Mouse (Mus musculus) lung, embryonic 16.5 days (tissue): ENCODE measurements around the gene Hist1h1t. TPM values are rescaled to one million over a fixed set of nuclear protein-coding genes. Genes with fewer than 3 reads are reported as not detected.

ENCODE experiments used
- ATAC-seq: fragments of 200-750 bp; cut with Nextera tagmentation; 2 replicates; pipeline ENCODE4 v1.8.0; 2017; ENCODE audit warnings: low read depth, mild to moderate bottlenecking, moderate library complexity
- H3K27ac ChIP-seq: fragments of 300-500 bp; sonication (generic); 2 replicates; pipeline ENCODE4 v1.5.1; 2014; ENCODE audit warnings: mild to moderate bottlenecking, control low read depth, low read length
- H3K27me3 ChIP-seq: fragments of 300-500 bp; sonication (generic); 2 replicates; pipeline ENCODE4 v1.6.1; 2014; ENCODE audit warnings: low read depth, low read length, mixed read lengths; ENCODE audit not compliant: control insufficient read depth, insufficient read depth
- H3K36me3 ChIP-seq: fragments of 300-500 bp; sonication (generic); 2 replicates; pipeline ENCODE4 v1.6.1; 2014; ENCODE audit warnings: low read length; ENCODE audit not compliant: control insufficient read depth, insufficient read depth
- H3K4me1 ChIP-seq: fragments of 300-500 bp; sonication (generic); replicated peaks from 2 replicates; pipeline ENCODE4 v1.6.1; 2014; ENCODE audit warnings: low read length, mixed read lengths; ENCODE audit not compliant: control insufficient read depth, insufficient read depth
- H3K4me2 ChIP-seq: fragments of 300-500 bp; sonication (generic); 2 replicates; pipeline ENCODE4 v1.6.1; 2014; ENCODE audit warnings: low read depth, low read length, control low read depth
- H3K4me3 ChIP-seq: fragments of 300-500 bp; sonication (generic); 2 replicates; pipeline ENCODE4 v1.5.1; 2014; ENCODE audit warnings: mild to moderate bottlenecking, low read length, control low read depth
- H3K9ac ChIP-seq: fragments of 300-500 bp; sonication (generic); 2 replicates; pipeline ENCODE4 v1.6.1; 2014; ENCODE audit warnings: low read length, control low read depth
- H3K9me3 ChIP-seq: fragments of 300-500 bp; sonication (generic); 2 replicates; pipeline ENCODE4 v1.6.1; 2016; ENCODE audit warnings: low read length; ENCODE audit not compliant: control insufficient read depth
- WGBS: fragments of 180-500 bp; shearing (Covaris S2); extraction: QIAGEN DNeasy Blood & Tissue Kit; methylation state at CpG from one replicate; pipeline ENCODE4 v1.1.7; 2014; 5-methylcytosine and 5-hydroxymethylcytosine counted together
- polyA plus RNA-seq: library from polyadenylated mRNA; unstranded; fragments of >200 nt; fragmentation: Nextera tagmentation; extraction: Ambion mirVana; gene quantifications from 2 replicates; pipeline ENCODE4 v1.2.1, GENCODE M21; 2015

The Hist1h1t gene
- polyA plus RNA-seq, 1 experiment from 2014 or later: 0.16 TPM

- ATAC-seq: peak; percentile 89
These were observed 43.7 kb downstream of the Hist1h1t start for GRCm38 (mm10) chr13:23739069-23739921.

GRCm38 (mm10) chr13:23739922-23740252 is 44.3 kb downstream of the Hist1h1t start:
- Histone ChIP-seq H3K4me2 (peak overlapping the region; percentile 92), H3K4me3 (peak overlapping the region; percentile 71), H3K9ac (peak overlapping the region; percentile 92), H3K9me3 (no peaks in the 10 kb centered on the region), H3K27ac (peak overlapping the region; percentile 100), H3K36me3 (no peaks in the 10 kb centered on the region), H3K27me3 (no peaks in the 10 kb centered on the region), H3K4me1 (peaks cover 15% of the 10 kb centered on the region)
- under 1% methylated on average over 14 of the region's 14 CpGs for WGBS
- ATAC-seq: no peak

More at GRCm38 (mm10) chr13:23739069-23739921, 43.7 kb downstream of the Hist1h1t start:
- H3K4me1 ChIP-seq: peaks cover 15% of the 10 kb centered on the region
- H3K4me3 ChIP-seq: peak overlapping the region; percentile 71
- under 1% methylated on average over 39 of the region's 39 CpGs for WGBS
- H3K4me2 ChIP-seq: peak overlapping the region; percentile 92
- H3K9me3 ChIP-seq: no peaks in the 10 kb centered on the region
- H3K27ac ChIP-seq: peak overlapping the region; percentile 100
- H3K9ac ChIP-seq: peak overlapping the region; percentile 92
- no peaks in the 10 kb centered on the region for H3K36me3 ChIP-seq
- no peaks in the 10 kb centered on the region for H3K27me3 ChIP-seq

DNA sequence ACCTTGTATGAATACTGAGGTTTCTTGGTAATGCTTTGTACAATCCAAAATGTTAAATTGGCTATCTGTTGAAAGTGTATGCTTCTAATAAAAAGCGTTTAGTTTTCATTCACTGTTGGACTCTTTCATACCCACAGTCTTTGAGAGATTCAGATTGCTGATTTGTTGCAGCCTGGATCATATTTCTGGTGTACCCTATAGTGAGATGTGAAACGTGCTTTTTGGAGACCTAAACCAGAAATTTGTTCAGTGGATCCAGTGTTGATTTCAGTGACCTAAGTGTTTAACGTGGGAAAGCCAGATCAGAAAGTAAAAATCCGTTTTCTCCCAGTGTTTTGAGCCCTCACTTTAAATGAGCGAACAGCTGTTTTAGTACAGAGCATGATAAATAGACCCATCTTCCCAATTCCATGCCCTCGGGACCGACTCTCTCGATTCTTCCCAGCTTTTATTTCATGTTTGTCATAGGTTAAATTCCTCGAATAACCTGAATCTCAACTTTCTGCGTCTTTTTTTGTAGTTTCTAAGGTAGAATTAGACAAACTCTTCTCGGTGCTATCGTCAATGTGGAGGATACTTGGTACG is 44.7 kb downstream of the Hist1h1t start:
- peak overlapping the region; percentile 71 for H3K4me3 ChIP-seq
- H3K36me3 ChIP-seq: no peaks in the 10 kb centered on the region
- no peaks in the 10 kb centered on the region for H3K9me3 ChIP-seq
- H3K27me3 ChIP-seq: no peaks in the 10 kb centered on the region
- H3K4me1 ChIP-seq: peaks cover 15% of the 10 kb centered on the region
- peak overlapping the region; percentile 92 for H3K9ac ChIP-seq
- 17% methylated on average over 13 of the region's 13 CpGs for WGBS
- H3K27ac ChIP-seq: peak overlapping the region; percentile 100
- ATAC-seq: no peak
- H3K4me2 ChIP-seq: peak overlapping the region; percentile 92

- Histone ChIP-seq H3K4me1 (peaks cover 15% of the 10 kb centered on the region), H3K36me3 (no peaks in the 10 kb centered on the region), H3K4me3 (peak overlapping the region; percentile 71; the same call in 1 of the 2 replicates), H3K4me2 (peak overlapping the region; percentile 92), H3K27ac (peak overlapping the region; percentile 100; the same call in 1 of the 2 replicates), H3K9ac (no peak overlapping the region), H3K9me3 (no peaks in the 10 kb centered on the region), H3K27me3 (no peaks in the 10 kb centered on the region)
- WGBS: 47% methylated on average over 5 of the region's 5 CpGs
- no peak for ATAC-seq
These were observed 45.3 kb downstream of the Hist1h1t start for GRCm38 (mm10) chr13:23740910-23741309.

DNA sequence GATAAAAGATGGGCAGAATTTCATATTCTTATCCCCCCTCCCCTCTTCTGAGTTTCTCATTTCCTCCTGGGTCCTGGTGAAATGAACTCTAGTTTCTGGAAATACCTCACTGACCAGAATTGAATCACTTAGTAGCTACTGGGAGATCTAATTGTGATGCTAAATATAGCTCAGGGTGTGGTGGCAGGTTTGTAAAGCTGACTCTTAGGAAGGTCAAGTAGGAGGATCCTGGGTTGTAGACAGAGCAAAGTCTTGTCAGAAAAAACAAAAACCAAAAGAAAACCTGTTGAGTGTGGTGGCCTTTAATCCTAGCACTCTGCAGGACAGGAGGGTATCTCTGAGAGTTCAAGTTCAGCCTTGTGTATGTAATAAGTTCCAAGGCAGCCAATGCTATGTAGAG is 46.4 kb downstream of the Hist1h1t start:
- 0 out of 2 replicates have a peak overlapping the region, but pooled peaks have one; percentile 6 for H3K27ac ChIP-seq
- no peaks in the 10 kb centered on the region for H3K27me3 ChIP-seq
- H3K4me2 ChIP-seq: no peak overlapping the region

GRCm38 (mm10) chr13:23743215-23743614 is 47.6 kb downstream of the Hist1h1t start:
- Histone ChIP-seq H3K36me3 (no peaks in the 10 kb centered on the region), H3K9me3 (no peaks in the 10 kb centered on the region), H3K27me3 (no peaks in the 10 kb centered on the region), H3K4me2 (no peak overlapping the region), H3K9ac (no peak overlapping the region), H3K4me3 (no peak overlapping the region), H3K4me1 (peaks cover 16% of the 10 kb centered on the region), H3K27ac (no peak overlapping the region)
- ATAC-seq: no peak
- 73% methylated on average over 5 of the region's 5 CpGs for WGBS

More for the DNA sequence above, 46.4 kb downstream of the Hist1h1t start:
- H3K4me1 ChIP-seq: peaks cover 15% of the 10 kb centered on the region
- no peak overlapping the region for H3K4me3 ChIP-seq
- no peak for ATAC-seq
- no peak overlapping the region for H3K9ac ChIP-seq
- no peaks in the 10 kb centered on the region for H3K36me3 ChIP-seq
- H3K9me3 ChIP-seq: no peaks in the 10 kb centered on the region

- 15% methylated on average over 4 of the region's 4 CpGs for WGBS
- Histone ChIP-seq H3K36me3 (no peaks in the 10 kb centered on the region), H3K27me3 (no peaks in the 10 kb centered on the region), H3K9me3 (no peaks in the 10 kb centered on the region), H3K9ac (peak overlapping the region; percentile 72), H3K4me1 (peaks cover 19% of the 10 kb centered on the region), H3K4me2 (peak overlapping the region; percentile 63), H3K27ac (peak overlapping the region; percentile 82), H3K4me3 (peak overlapping the region; percentile 52)
- ATAC-seq: no peak
These were observed 48.3 kb downstream of the Hist1h1t start for GRCm38 (mm10) chr13:23743963-23744362.

DNA sequence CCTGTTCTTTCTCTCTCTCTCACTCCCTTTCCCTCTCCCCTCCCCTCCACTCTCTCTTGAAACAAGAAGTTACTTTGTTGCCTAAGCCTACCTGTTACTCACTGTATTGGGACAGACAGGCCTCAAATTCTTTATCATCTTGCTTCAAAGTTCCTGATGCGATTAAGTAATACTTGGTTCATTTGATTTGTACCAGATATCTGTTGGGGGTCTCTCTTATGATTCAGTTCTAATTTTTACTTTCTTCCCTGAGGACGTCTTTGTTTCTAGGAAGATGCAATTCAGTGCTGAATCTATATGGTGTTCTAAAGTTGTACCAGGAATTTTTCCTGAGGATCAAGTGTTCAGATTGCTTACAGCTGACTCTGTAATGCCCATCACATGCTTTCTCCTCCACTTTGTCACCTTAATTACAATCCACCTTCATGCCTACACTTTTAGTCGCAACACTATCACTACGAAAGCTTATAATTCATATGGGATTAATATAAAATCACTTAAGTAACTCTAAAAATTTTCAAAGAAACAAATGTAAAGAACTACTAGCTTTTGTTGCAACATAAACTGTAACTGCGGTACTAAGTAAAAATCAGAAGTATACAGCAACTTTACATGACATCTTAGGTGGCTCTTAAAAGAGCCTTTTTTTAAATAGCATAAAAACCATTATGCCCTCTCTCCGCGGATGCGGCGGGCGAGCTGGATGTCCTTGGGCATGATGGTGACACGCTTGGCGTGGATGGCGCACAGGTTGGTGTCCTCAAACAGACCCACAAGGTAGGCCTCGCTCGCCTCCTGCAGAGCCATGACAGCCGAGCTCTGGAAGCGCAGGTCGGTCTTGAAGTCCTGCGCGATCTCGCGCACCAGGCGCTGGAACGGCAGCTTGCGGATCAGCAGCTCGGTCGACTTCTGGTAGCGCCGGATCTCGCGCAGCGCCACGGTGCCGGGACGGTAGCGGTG is 49.1 kb downstream of the Hist1h1t start:
- Histone ChIP-seq H3K27ac (peak overlapping the region; percentile 82), H3K9ac (peak overlapping the region; percentile 72), H3K27me3 (no peaks in the 10 kb centered on the region), H3K4me2 (peak overlapping the region; percentile 63), H3K4me1 (peaks cover 19% of the 10 kb centered on the region), H3K9me3 (no peaks in the 10 kb centered on the region), H3K4me3 (peak overlapping the region; percentile 52), H3K36me3 (no peaks in the 10 kb centered on the region)
- 1% methylated on average over 13 of the region's 36 CpGs for WGBS
- ATAC-seq: no peak
